Mouse (Mus musculus) MN1 (cell line): ENCODE results near the gene Pdcd10.
A peak's percentile ranks its signal among the peaks of the same experiment; 100 is the strongest.

Experiments
- DNase-seq: peaks from one replicate; pipeline ENCODE4 v3.0.0-alpha.2; 2016; ENCODE audit warnings: low spot score

Pdcd10 gene

GRCm38 (mm10) chr3:75556695-75557291, at the start of gene Pdcd10:
Gene Pdcd10 (minus strand): TSS chr3:75556856.
- DNase-seq, result peak; percentile 93

GRCm38 (mm10) chr3:75584898-75585297, 28.2 kb upstream of the Pdcd10 start:
- no peak for DNase-seq

- no peak for DNase-seq
These were observed 26.6 kb upstream of the Pdcd10 start for GRCm38 (mm10) chr3:75583293-75583692.

- no peak for DNase-seq
These were observed 22.7 kb upstream of the Pdcd10 start for GRCm38 (mm10) chr3:75579352-75579751.

- DNase-seq, result no peak
These were observed 18.9 kb upstream of the Pdcd10 start for GRCm38 (mm10) chr3:75575582-75575981.

- no peak for DNase-seq
These were observed 17.4 kb upstream of the Pdcd10 start for GRCm38 (mm10) chr3:75574074-75574473.

GRCm38 (mm10) chr3:75557292-75557691, 636 bp upstream of the Pdcd10 start, which contains the start of gene Serpini1:
Gene Serpini1 (plus strand): TSS chr3:75557547.
- DNase-seq, result peak; percentile 83

GRCm38 (mm10) chr3:75556121-75556694, 448 bp downstream of the Pdcd10 start:
- DNase-seq, result peak; percentile 43

GRCm38 (mm10) chr3:75551248-75551647, 5.4 kb downstream of the Pdcd10 start:
- no peak for DNase-seq

GRCm38 (mm10) chr3:75544287-75544686, 12.4 kb downstream of the Pdcd10 start:
- no peak for DNase-seq

- DNase-seq, result no peak
These were observed 13.8 kb downstream of the Pdcd10 start for GRCm38 (mm10) chr3:75542852-75543251.

- no peak for DNase-seq
These were observed 15.4 kb downstream of the Pdcd10 start for GRCm38 (mm10) chr3:75541259-75541658.

GRCm38 (mm10) chr3:75534045-75534834, 22.4 kb downstream of the Pdcd10 start:
- DNase-seq, result no peak

GRCm38 (mm10) chr3:75531074-75531473, 25.6 kb downstream of the Pdcd10 start:
- DNase-seq, result no peak

GRCm38 (mm10) chr3:75522527-75522926, 34.1 kb downstream of the Pdcd10 start:
- DNase-seq, result no peak

- DNase-seq, result no peak
These were observed 35.3 kb downstream of the Pdcd10 start for GRCm38 (mm10) chr3:75521314-75521713.

GRCm38 (mm10) chr3:75517631-75518250, 38.9 kb downstream of the Pdcd10 start:
- DNase-seq, result no peak

- no peak for DNase-seq
These were observed 57.4 kb downstream of the Pdcd10 start for GRCm38 (mm10) chr3:75498961-75499960.

GRCm38 (mm10) chr3:75492913-75493312, 63.7 kb downstream of the Pdcd10 start:
- DNase-seq, result no peak

- no peak for DNase-seq
These were observed 74.6 kb downstream of the Pdcd10 start, which contains the start of gene Wdr49 for GRCm38 (mm10) chr3:75482056-75482455. Gene Wdr49 (minus strand): TSS chr3:75482156.

GRCm38 (mm10) chr3:75475106-75475505, 81.5 kb downstream of the Pdcd10 start:
- DNase-seq, result no peak
